Mouse (Mus musculus) ES-Bruce4 (cell line): ENCODE results near the gene Rrp7a.

Experiments used
- CTCF ChIP-seq: IDR thresholded peaks from one replicate; pipeline ENCODE4 v1.8.1; 2011; ENCODE audit warnings: low read depth, low read length
- POLR2A ChIP-seq: IDR thresholded peaks from one replicate; pipeline ENCODE4 v1.8.1; 2011; ENCODE audit warnings: low read length; ENCODE audit not compliant: insufficient read depth

DNA sequence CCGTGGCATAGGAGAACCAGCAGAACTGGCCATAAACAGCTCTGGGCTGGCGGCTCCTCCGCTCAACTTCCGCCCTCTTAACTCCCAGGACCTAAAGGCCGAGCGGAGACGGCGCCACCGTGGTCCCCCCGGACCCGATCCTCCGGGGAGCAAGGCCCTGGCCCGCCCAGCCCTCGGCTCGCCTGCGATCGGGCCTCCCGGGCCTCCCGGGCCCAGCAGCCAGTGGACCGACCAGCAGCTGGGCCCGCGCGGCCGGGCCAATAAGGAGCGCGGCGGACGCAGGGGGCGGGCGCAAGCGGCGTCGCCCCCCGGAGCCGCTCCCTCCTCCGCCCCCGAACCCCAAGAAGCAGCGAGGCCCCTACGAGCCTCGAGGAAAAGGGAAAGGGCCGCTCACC, 26.2 kb upstream of the Rrp7a start:
- TF ChIP-seq CTCF = no peak
- no peak for TF ChIP-seq POLR2A
